Mouse (Mus musculus): ENCODE data around the gene Acd. TPM values are rescaled to one million over a fixed set of nuclear protein-coding genes. Genes with fewer than 3 reads are reported as not detected.

Acd gene
- 118 and 122 TPM in 2 replicates for polyA plus RNA-seq (2012; rRNA removed)

DNA sequence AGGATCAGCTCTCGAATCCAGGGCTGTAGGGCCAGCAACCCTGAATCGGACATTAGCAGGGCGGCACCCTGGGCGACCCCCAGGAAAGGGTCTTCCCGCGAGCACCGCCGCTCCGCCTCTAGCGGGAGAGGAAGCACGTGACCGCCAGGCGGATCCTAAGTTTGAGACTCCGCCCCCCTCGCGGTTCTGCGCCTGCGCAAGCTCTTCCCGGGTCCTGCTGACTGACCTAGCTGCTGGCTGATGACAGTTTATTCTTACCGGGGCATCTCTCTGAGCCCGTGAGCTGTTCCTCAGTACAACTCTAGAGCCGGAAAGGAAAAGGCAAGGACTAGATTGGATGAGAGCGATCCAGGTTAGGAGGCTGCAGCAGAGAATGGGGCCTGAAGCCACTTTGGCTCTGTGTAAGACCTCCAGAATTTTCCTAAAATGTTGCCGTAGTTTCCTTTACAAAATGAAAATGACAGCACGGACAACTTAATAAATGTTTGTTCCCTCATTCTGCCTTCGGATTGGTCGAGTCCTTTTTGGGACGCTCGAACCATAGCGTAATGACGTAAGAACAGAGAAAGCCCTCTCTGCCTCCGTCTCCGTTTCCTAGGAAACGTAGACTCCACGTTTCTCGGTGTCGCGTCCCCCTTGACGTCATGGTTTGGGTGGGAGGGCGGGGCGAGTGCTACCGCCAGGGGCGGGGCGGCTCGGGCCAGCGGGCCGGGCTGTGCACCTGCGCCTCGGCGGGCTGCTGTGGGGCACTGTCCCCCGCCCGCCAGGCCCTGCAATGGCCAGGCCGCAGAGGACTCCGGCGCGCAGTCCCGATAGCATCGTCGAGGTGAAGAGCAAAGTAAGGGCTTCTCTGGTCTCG is at the start of gene Acd, which contains the start of gene Pard6a:
TSS of gene Acd (minus strand) at position 137 of the 859 bp plus-strand sequence.
TSS of gene Pard6a (plus strand) at position 183 of the 859 bp plus-strand sequence.
- TF ChIP-seq CTCF (IDR thresholded peaks at IDR 0.05; ENCODE audit: borderline replicate concordance, control insufficient read depth, extremely low read depth, insufficient read depth, low read length, poor library complexity) (peak; percentile 19; the same call in 1 of the 2 replicates), POLR2A (IDR thresholded peaks at IDR 0.05; ENCODE audit: control insufficient read depth, extremely low read depth, insufficient read depth, low read length, poor library complexity) (0 out of 2 replicates have a peak, but pooled peaks have one; percentile 32)
- H3K4me3 ChIP-seq (ENCODE audit: control insufficient read depth, insufficient read depth, low read length), result peak within 1 kb of the TSS; percentile 88
- peaks cover 21% of the 10 kb centered on the region for H3K36me3 ChIP-seq (ENCODE audit: control insufficient read depth, insufficient read depth, low read length)
- peak within 1 kb of the TSS; percentile 89 for H3K27ac ChIP-seq (ENCODE audit: control insufficient read depth, insufficient read depth, low read length)
- H3K4me1 ChIP-seq (replicated peaks; ENCODE audit: control insufficient read depth, insufficient read depth, low read length), result peaks cover 20% of the 10 kb centered on the region
- no peaks in the 10 kb centered on the region for H3K27me3 ChIP-seq (ENCODE audit: control insufficient read depth, insufficient read depth, low read length)
- under 1% methylated on average over 60 of the region's 60 CpGs for WGBS
- DNase-seq, result peak; percentile 97

DNA sequence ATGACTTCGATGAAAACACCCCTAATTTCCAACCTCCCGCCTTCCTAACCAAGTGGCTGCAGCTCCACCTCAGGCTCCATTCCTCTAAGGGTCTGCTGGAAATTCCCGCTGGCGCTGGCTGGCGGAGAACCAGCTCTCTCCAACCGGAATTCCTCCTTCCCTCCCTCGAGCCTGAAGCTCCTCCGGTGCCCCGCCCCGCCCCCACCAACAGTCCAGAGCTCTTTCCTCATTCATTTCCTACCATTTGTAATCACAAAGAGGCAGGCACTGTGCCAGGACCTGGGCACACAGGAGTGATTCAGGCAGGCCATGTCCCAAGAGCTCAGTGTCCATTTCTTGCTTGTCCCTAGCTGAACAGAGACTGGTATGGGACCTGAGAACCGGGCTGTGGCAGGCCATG is 49.7 kb upstream of the Acd start:
- no peak overlapping the region for H3K4me3 ChIP-seq (ENCODE audit: control insufficient read depth, insufficient read depth, low read length)
- TF ChIP-seq CTCF (IDR thresholded peaks at IDR 0.05; ENCODE audit: borderline replicate concordance, control insufficient read depth, extremely low read depth, insufficient read depth, low read length, poor library complexity), result no peak
- no peak for TF ChIP-seq POLR2A (IDR thresholded peaks at IDR 0.05; ENCODE audit: control insufficient read depth, extremely low read depth, insufficient read depth, low read length, poor library complexity)
- no peaks in the 10 kb centered on the region for H3K36me3 ChIP-seq (ENCODE audit: control insufficient read depth, insufficient read depth, low read length)
- DNase-seq, result no peak
- peaks cover 10% of the 10 kb centered on the region for H3K4me1 ChIP-seq (replicated peaks; ENCODE audit: control insufficient read depth, insufficient read depth, low read length)
- no peak overlapping the region for H3K27ac ChIP-seq (ENCODE audit: control insufficient read depth, insufficient read depth, low read length)
- H3K27me3 ChIP-seq (ENCODE audit: control insufficient read depth, insufficient read depth, low read length), result no peaks in the 10 kb centered on the region
- WGBS, result 87% methylated on average over 11 of the region's 11 CpGs

DNA sequence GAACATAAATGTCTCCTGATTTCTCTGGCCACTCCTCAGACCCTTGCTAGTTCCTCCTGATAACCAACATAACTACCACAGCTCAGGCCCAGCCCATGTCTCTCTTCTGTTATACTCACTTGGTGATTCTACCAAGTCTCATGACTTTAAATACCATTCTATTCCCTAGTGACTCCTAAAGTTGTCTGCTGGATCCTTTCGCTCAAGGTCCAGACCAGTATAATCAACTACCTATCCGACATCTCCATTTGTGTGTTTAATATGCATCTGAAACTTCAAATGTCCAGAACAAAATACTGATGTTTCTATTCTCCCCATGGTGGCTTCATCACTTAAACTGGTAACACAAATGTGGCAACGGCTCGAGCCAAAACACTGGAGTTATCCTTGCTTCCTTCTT is 42.4 kb upstream of the Acd start:
- Histone ChIP-seq H3K27ac (ENCODE audit: control insufficient read depth, insufficient read depth, low read length) (no peak overlapping the region), H3K36me3 (ENCODE audit: control insufficient read depth, insufficient read depth, low read length) (no peaks in the 10 kb centered on the region), H3K4me1 (replicated peaks; ENCODE audit: control insufficient read depth, insufficient read depth, low read length) (peaks cover 14% of the 10 kb centered on the region), H3K27me3 (ENCODE audit: control insufficient read depth, insufficient read depth, low read length) (no peaks in the 10 kb centered on the region), H3K4me3 (ENCODE audit: control insufficient read depth, insufficient read depth, low read length) (no peak overlapping the region)
- no peak for DNase-seq
- 96% methylated on average over 4 of the region's 4 CpGs for whole genome bisulfite sequencing
- TF ChIP-seq POLR2A (IDR thresholded peaks at IDR 0.05; ENCODE audit: control insufficient read depth, extremely low read depth, insufficient read depth, low read length, poor library complexity) (no peak), CTCF (IDR thresholded peaks at IDR 0.05; ENCODE audit: borderline replicate concordance, control insufficient read depth, extremely low read depth, insufficient read depth, low read length, poor library complexity) (no peak)

DNA sequence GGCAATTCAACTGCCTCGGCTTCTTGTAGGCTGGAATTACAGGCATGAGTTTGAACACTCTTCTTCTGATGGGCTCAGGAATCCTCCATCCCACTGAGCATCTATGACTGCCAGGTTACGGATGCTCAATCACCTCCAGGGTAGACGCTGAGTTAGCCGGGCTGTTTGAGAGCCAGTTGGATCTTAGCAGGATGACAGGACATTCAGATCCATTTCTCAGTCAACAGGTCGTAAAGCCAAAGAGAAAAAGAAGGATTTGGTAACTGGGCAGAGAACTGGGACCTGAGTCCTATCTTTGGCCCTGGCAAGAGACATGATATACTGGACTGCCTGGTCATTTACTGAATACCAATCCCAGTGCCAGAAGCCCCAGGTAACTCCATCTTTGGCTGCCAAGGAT is 38.3 kb upstream of the Acd start:
- WGBS, result 97% methylated on average over 5 of the region's 5 CpGs
- Histone ChIP-seq H3K4me3 (ENCODE audit: control insufficient read depth, insufficient read depth, low read length) (no peak overlapping the region), H3K36me3 (ENCODE audit: control insufficient read depth, insufficient read depth, low read length) (no peaks in the 10 kb centered on the region), H3K4me1 (replicated peaks; ENCODE audit: control insufficient read depth, insufficient read depth, low read length) (no peaks in the 10 kb centered on the region), H3K27me3 (ENCODE audit: control insufficient read depth, insufficient read depth, low read length) (no peaks in the 10 kb centered on the region), H3K27ac (ENCODE audit: control insufficient read depth, insufficient read depth, low read length) (no peak overlapping the region)
- no peak for DNase-seq
- TF ChIP-seq CTCF (IDR thresholded peaks at IDR 0.05; ENCODE audit: borderline replicate concordance, control insufficient read depth, extremely low read depth, insufficient read depth, low read length, poor library complexity), result no peak
- TF ChIP-seq POLR2A (IDR thresholded peaks at IDR 0.05; ENCODE audit: control insufficient read depth, extremely low read depth, insufficient read depth, low read length, poor library complexity), result no peak

DNA sequence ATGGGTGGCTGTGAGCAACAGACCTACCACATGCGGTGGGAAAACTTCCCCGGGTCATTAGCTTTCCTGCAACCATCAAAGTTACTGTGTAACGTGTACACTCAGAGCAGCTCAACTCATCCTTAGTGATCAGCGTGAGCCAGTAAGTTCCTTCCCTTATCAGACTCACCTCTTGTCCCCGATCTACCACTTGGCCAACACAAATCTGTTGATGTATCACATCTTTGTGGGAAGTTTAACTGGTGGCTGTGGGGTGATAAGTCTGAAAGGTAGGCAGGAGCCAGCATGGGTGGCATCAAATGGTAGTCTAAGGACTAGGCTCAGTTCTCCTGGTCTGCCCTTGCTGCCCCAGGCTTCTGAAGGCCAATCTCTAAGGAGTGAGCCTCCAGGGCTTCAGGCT is 31.3 kb upstream of the Acd start:
- no peak for DNase-seq
- 94% methylated on average over 5 of the region's 5 CpGs for WGBS
- Histone ChIP-seq H3K4me3 (ENCODE audit: control insufficient read depth, insufficient read depth, low read length) (no peak overlapping the region), H3K27me3 (ENCODE audit: control insufficient read depth, insufficient read depth, low read length) (no peaks in the 10 kb centered on the region), H3K36me3 (ENCODE audit: control insufficient read depth, insufficient read depth, low read length) (no peaks in the 10 kb centered on the region), H3K4me1 (replicated peaks; ENCODE audit: control insufficient read depth, insufficient read depth, low read length) (peaks cover 9% of the 10 kb centered on the region), H3K27ac (ENCODE audit: control insufficient read depth, insufficient read depth, low read length) (no peak overlapping the region)
- TF ChIP-seq CTCF (IDR thresholded peaks at IDR 0.05; ENCODE audit: borderline replicate concordance, control insufficient read depth, extremely low read depth, insufficient read depth, low read length, poor library complexity) (no peak), POLR2A (IDR thresholded peaks at IDR 0.05; ENCODE audit: control insufficient read depth, extremely low read depth, insufficient read depth, low read length, poor library complexity) (no peak)

DNA sequence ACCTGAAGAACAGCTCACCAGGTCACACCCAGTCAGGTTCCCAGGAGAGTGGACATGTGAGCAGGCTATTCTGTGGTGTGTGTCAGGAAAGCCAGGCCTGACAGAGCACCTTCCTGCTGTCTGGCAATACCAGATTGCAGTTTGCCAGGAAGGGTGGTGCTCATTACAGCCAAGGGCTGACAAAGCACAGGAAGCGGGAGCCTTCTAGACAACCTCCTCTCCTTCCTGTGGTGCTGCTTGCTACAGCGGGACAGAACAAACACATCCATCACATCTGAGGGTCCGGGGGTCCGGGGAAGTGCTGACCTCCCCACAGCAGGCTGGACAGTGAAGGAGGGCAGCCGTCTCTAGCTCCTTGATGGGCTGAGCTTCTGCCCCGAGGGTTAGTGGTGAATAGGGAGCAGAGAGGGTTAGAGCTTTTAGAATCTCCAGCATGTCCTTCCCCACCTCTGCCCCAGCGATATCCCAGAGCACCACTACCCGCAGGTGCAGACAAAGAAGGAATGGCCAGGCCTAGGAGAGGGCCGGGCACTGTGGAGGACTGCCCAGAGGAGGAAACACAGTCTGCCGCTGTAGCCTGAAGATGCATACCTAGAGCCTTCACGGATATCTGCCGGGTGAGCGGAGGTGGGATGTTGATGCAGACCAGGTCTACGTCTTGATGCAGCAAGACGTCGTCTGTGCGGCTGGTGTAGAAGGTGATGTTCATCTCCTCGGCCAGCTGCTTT is 26.7 kb upstream of the Acd start:
- Histone ChIP-seq H3K27ac (ENCODE audit: control insufficient read depth, insufficient read depth, low read length) (no peak overlapping the region), H3K4me1 (replicated peaks; ENCODE audit: control insufficient read depth, insufficient read depth, low read length) (peaks cover 15% of the 10 kb centered on the region), H3K36me3 (ENCODE audit: control insufficient read depth, insufficient read depth, low read length) (no peaks in the 10 kb centered on the region), H3K27me3 (ENCODE audit: control insufficient read depth, insufficient read depth, low read length) (no peaks in the 10 kb centered on the region), H3K4me3 (ENCODE audit: control insufficient read depth, insufficient read depth, low read length) (no peak overlapping the region)
- no peak for DNase-seq
- TF ChIP-seq POLR2A (IDR thresholded peaks at IDR 0.05; ENCODE audit: control insufficient read depth, extremely low read depth, insufficient read depth, low read length, poor library complexity), result no peak
- no peak for TF ChIP-seq CTCF (IDR thresholded peaks at IDR 0.05; ENCODE audit: borderline replicate concordance, control insufficient read depth, extremely low read depth, insufficient read depth, low read length, poor library complexity)
- 69% methylated on average over 18 of the region's 18 CpGs for WGBS
